Mouse (Mus musculus) urinary bladder, adult 18-20 months (tissue): ENCODE measurements around the gene Oas1h.
"Not testable (repeated sequence)": the region's sequence is repeated elsewhere in the genome, so short reads cannot be mapped to it uniquely, and the experiment has no call there.

Experiments used
- DNase-seq, 2 experiments: peaks; one replicate each; pipeline ENCODE4 v3.0.0; 2022; ENCODE audit warnings: low spot score in 2 of 2, mixed read lengths in 2 of 2

Oas1h gene

DNA sequence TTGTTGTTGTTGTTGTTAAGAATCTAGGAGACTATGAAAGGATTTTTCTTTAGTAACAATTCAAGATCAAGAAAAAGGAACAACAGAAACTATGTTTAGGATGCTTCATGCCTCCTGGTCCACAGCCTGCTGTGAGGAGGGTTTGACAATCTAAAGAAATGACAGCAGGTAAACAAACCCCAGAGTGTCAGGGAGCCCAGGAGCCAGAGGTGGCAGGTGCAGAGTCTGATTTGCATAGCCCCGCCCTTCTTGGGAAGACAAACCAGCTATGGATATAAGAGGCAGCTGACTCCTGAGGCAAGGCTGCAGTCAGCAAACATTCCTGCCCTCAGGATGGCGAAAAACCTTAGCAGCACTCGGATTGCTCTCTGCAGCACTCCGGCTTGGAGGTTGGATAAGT, at the start of gene Oas1h:
Gene Oas1h, plus strand, starts transcription at position 301 of the 400 bp plus-strand sequence.
- no peak for DNase-seq

DNA sequence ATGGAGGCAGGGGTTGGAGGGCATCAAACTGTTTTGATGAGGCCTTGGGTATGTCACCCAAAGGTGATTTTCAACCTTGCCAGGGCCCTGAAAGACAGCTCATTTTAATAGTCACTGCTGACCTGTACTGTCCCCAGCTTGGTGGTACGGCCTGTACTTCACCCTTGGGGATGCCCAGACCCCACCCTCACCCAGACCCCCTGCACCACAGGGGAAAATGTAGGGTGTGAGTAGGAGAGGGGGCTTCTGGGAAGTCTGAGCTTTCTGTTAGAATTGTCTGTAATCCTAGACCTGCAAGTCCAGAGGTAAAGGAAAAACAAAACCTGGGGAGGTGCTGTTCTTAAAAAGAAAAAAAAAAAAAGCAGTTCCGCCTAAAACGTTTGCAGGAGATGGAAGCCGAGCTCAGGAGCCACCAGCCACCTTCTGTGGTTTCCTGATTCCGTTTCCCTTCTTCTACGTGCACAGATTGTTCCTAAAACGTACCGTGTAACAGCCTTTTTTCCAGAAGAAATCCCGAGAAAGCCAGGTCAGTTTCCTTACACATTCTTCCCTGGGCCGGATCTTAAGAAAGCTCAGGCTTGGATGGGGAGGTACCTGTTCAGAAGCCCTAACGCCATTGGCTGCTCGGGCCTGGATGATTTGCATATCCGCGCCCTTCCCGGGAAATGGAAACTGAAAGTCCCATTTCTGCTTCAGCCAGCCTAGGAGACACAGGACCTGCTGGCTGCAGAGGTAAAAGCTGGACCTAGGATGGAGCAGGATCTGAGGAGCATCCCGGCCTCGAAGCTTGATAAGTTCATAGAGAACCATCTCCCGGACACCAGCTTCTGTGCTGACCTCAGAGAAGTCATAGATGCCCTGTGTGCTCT, 49.0 kb upstream of the Oas1h start, which contains the start of gene Oas1c:
Gene Oas1c, minus strand, starts transcription at position 564 of the 869 bp plus-strand sequence.
- DNase-seq, result peak; percentile 71 to 88

DNA sequence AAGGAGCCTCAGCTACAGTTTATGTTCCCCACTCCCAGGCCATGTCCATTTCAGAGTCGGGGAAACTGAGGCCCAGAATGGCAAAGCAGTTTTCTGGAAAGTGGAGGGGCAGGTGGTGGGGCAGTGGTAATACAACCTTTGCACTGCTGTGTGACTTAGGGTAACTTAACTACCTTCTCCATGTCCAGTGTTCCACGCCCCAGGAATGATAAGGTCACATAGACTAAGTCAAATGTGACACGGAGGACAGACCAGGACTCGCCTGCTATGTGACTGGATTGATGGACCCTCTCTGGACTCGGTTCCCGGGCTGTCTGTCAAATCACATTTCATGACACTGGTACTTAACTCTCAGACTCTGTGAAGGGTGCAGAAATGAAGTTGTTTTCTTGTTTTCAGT, 48.2 kb upstream of the Oas1h start:
- no peak for DNase-seq

DNA sequence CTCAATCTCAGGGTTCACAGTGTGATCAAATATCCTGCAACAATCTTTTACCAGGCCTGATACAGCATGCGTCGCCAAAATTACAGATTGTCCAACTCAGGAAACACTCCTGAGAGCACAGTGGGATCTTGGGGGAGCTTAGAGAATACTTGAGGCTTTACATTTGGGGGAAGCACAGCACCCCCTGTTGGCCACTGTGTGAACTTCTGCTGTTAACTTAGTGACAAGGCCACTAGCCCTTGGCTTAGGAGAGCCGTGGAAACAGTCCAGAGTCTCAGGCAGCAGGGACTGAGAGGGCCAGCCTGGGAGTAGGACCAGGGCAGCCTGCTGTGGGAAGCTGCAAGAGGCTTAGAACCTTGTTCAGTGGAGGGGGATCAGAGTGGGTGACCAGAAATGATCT, 45.3 kb upstream of the Oas1h start:
- no peak for DNase-seq

DNA sequence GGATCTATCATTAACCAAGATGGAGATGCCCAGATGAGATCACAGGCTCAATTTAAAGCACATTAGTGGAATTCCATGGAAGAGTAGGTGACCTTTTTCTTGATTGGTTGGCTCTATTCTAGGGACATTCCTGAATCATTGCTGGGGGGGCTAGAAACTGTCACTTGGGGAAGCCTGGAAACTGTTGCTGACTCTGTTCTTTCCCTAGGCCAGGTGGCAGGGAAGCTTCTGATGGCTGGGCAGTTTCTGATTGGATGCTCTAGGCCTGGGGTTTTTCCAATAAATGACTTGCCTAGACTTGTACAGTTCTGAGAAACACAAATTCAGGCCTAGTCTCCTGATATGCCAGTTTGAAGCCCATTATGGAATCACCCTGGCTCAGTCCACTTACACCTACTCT, 42.2 kb upstream of the Oas1h start:
- no peak for DNase-seq

DNA sequence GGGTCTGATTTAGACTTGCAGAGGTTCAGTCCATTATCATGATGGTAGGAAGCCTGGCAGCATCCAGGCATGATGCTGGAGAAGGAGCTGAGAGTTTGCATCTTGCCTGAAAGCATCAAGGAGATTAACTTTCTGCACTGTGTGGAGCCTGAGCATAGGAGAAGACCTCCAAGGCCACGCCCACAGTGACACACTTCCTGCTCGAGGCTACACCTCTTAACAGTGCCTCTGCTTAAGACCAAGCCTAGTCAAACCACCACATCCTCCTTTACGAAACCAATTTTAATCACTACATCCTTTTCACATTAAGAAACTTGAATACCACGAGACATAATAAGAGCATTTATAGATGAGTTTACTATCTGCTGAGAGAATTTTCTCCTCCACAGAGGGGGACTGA, 30.2 kb upstream of the Oas1h start:
- DNase-seq, result no peak

DNA sequence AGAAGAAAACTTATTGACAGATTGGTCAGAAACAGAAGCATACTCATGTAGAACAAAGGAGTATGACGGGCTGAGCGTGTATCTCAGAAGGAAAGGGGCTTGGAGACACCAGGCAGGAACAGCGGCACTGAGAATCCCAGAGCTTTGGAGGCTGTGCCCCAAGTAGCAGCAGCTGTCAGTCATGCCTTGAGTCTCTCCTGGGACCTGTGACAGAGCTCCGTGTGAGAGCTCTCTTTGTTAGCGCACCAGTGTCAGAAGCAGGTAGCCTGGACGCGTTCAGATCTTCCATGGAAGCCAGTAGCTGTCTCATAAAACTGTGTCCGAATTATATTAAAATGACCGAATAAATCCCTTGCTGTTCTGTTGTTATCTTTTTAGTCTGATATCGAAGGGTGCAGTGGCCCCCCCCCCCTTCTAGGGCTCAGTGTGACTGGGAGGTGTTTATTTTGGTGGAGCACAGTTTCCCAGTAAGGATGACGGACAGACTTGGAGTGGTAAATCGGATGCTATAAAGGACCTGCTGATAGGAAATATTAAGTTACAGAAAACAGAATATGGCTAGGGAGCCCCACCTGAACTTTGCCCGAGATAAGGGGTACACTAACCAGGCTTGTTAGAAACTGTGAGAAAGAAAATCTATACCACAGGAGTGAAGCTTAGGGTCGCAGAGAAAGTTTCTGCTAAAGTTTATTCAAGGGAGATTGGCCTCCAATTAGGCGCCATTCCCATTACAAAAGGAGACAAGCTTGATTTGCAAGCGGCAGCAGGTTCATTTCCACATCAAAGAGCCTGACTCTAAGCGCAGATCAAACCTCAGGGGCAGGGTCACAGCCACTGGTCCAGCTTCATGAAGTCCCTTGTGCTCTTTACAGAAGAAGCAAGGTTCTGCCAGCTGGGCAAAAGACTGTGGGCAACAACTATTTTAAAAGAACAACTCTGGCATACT, 27.6 kb upstream of the Oas1h start:
- no peak for DNase-seq

DNA sequence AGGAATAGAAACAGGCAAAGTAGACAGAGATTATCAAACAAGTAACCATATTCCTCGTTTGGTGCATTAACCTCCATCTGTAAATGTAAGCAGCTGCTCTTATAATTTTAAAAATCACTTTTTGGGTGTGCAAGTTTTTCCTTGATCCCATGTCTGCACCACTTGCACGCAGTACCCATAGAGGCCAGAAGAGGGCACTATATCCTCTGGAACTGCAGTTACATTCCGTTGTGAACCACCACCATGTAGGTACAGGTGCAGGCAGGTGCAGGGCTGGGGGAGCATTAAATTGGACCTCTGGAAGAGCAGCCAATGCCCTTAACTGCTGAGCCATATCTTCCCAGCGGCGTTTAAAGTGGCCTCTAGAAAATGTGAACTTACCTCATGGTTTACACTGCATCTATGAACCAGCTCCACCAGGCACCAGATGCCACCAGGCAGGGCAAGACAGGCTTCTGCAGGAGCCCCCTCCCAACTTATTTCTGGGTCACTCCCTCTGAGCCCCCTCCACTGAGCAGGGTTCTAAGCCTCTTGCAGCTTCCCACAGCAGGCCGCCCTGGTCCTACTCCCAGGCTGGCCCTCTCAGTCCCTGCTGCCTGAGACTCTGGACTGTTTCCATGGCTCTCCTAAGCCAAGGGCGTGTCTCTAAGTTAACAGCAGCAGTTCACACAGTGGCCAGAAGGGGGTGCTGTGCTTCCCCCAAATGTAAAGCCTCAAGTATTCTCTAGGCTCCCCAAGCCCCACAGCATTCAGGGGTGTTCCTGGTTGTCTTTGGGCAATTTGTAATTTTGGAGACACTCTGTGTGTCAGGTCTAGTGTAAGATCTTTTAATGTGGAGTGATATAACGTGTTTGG, 24.3 kb upstream of the Oas1h start:
- peak in 1 of 2 experiments; percentile 32 for DNase-seq

DNA sequence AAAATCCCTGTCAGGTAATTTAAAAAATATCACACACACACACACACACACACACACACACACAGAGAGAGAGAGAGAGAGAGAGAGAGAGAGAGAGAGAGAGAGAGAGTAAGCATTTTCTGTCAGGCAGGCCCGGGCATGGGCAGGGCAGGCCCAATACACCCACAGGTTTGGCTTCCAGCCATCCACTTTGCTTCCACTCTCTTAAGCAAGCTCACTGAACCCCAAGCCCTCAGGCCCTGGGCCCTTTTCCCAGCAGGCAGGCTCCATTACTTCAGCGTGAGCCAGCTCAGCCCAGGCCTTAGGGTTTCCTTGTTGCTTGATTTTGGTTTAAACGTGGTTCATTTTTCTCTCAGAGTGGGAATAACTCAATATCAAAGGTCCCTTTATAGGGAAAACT, 16.5 kb upstream of the Oas1h start:
- DNase-seq, result peak; percentile 47 to 69

DNA sequence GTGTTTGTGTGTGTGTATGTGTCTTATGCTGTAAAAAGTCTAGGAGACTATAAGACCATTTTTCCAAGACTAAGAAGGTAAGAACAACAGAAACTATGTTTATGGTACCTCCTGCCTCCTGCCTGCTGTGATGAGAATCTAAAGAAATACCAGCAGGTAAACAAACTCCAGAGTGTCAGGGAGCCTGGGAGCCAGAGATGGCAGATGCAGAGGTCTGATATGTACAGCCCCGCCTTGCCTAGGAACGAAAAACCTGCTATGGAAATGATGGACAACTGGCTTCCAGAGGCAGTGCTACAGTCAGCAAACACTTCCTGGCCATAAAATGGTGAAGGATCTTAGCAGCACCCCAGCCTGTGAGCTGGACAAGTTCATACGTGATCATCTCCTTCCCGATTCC, 14.2 kb upstream of the Oas1h start, which contains the start of gene Oas1f:
Gene Oas1f, plus strand, starts transcription at position 301 of the 400 bp plus-strand sequence.
- peak in 1 of 2 experiments; percentile 8 for DNase-seq

DNA sequence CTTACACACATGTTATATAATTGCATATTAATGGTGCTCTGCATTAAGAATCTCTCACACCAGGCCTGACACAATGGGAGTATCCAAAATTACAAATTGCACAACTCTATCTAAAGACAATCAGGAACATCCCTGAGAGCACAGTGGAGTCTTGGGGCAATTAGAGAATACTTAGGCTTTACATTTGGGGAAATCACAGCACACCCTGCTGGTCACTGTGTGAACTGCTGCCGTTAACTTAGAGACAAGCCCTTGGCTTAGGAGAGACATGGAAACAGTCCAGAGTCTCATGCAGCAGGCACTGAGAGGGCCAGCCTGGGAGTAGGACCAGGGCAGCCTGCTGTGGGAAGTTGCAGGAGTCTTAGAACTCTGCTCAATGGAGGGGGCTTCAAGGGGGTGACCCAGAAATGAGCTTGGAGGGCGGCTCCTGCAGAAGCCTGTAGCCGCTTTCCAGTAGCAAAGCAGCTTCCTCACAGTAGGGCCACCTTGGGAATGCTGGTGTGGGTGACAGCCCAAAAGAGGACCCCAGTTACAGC, 11.6 kb upstream of the Oas1h start:
- peak in 1 of 2 experiments; percentile 29 for DNase-seq

DNA sequence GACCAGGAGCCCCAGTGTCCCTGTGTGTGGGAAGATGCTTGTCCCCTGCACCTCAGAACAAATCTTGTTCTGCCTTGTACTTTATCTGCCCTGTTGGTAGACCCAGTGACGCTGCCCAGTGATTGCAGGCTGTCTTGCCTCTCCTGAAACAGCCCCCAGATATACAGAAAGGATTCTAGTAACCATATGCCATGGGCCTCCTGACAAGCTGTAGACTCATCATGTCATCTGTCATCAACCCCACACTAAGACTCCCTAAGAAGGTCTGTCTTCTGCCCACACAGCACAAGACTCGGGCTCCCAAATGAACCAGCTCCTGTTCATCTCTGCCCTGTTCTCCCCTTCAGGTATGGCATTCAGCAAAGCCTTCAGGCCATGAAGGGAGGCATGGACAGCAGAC, 2.0 kb upstream of the Oas1h start:
- no peak for DNase-seq

DNA sequence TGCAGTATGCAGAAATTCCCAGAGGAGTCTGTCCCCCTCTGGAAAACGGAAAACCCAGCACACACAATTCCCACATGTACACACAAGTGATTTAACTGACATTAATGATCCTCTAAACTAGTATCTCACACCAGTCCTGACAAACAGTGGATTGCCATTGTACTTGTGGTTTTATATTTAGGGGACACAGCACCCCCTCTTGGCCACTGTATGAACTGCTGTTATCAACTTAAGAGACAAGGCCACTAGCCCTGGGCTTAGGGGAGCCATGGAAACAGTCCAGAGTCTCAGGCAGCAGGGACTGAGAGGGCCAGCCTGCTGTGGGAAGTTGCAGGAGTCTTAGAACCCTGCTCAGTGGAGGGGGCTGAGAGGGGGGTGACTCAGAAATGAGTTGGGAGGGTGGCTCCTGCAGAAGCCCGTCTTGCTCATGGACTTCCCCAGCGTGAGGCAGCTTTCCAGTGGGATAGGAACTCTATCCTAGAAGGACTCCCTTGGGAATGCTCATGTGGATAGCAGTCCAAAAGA, 4.2 kb downstream of the Oas1h start:
- peak in 1 of 2 experiments; percentile 12 for DNase-seq

DNA sequence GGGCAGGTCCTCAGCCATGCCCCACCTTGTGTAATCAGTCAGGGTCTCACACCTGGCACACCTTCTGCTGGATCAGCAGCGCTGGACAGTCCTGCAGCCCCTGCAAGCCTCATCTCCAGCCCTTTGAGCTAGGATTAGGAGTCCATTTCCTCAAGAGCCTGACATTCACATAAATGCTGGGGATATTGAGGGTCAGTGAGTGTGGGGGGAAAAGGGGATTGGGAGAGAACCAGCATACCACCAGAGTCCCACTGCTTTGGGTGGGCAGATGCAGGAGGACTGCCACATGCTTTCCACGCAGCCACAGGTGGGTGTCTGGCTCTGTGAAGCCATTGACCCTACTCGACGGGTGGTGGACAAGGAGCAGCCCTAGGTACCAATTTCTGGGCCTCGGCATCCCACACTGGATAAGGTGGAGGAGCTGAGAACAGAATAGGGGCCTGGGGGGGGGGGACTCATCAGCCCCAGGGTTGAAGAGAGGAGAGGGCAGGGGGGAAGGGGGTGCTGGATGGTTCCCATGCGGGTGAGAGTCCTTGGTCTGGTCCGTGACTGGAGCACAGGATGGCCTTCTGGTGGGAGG, 8.3 kb downstream of the Oas1h start:
- no peak for DNase-seq

DNA sequence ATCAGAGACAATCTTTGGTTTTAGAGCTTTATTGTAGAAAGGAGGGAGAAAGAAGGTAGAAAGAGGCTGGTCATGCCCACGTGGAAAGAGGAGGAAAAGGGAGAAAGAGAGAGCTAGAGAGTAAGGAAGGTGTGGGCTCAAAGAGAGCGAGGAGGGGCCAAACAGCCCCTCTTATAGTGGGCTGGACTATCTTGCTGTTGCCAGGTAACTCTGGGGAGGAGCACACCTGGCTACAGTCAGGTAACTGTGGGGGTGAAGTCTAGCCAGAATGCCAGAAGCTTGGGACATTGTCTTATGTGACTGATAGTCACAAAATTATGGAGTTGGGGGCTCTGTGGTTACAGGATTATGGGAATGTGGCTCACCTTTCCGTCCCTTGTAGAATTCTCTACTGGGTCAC, 8.9 kb downstream of the Oas1h start:
- DNase-seq, result no peak

DNA sequence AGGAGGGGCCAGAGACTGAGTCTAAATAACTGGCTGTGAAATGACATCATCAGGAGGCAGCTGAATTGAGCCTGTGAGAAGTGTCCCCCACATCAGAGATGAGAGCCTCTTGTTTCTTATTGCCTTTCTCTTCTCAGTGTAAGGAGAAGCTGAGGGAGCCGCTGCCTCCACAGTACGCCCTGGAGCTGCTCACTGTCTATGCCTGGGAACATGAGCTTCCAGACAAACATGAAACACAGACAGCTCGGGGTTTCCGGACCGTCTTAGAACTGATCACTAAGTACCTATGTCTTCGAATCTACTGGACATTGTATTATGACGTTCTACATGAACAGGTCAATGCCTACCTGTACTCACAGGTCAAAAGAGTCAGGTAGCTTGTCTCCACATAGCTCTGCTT, 9.6 kb downstream of the Oas1h start:
- no peak for DNase-seq

DNA sequence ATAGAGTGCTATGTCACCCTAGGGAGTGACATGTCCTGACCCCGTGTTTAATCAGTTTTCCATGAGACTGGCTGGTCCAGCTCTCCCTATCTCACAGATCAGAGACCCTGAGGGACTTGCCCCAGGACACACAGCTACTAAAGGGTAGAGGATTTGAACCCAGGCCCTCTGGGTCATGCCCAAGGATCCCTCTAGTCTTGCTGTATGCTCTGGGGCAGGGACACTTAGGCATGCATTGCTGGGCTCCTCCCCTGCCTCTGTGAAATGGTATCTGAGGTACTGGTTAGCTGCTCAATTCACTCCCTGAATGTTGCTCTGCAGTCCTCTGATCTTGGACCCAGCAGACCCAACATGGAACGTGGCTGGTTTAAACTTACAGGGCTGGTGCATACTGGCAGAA, 10.2 kb downstream of the Oas1h start:
- no peak for DNase-seq

DNA sequence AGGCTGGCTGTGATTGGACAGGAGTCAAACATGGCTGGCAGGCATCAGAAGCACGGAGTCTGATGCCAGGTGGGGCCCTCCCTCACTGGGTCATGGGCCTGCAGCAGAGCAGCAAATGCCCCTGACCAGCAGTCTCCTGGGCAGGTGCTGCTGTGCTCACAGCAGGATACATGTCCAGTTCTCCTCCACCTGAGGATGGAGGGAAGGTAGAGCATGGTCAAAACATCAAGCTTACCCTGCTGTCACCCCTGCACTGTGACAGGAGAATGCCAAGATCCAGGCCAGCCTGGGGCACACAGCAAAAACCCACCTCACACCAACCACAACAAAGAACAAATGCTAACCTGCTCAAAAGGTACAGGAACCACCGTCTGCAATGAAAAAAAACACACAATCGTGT, 15.6 kb downstream of the Oas1h start:
- not testable (repeated sequence) for DNase-seq

DNA sequence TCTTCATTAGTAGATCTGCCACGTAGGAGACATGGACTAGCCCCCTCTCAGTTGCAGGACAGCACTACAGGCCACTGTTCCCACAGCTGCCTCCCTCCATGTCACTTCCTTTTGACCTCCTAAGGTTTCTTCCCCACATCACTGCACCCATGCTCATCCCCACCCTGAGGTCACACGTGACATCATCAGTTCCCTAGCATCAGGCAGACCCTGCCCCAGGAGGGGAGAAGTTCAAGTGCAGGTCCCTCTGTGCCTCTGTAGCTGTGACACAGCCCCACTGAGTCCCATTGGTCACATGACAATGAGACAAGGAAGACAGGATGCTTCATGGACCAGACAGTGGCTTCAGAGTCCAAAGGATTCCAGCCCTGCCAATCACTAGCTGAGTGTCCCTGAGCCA, 16.2 kb downstream of the Oas1h start:
- not testable (repeated sequence) for DNase-seq

DNA sequence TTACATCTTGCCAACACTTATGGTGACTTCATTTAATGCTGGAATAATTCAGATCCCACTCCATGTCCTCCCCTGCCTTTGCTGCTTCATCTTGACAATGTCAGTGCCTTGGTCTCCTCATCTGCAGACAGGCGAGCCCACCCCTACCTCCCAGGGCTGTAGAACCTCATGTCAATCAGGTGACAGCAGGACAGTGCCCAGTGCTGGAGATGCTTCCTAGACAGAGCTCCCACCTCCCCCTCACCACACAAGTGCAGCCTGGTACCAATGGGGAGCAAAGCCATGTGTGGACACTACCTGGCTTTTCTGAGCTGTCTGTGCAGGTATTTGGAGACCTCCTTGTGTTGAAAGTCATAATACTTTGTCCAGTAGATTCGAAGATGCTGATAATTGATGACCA, 17.6 kb downstream of the Oas1h start:
- DNase-seq, result not testable (repeated sequence)
